Comparison of ENCODE assay signal across 8 mouse cellular contexts in the genomic region with DNA sequence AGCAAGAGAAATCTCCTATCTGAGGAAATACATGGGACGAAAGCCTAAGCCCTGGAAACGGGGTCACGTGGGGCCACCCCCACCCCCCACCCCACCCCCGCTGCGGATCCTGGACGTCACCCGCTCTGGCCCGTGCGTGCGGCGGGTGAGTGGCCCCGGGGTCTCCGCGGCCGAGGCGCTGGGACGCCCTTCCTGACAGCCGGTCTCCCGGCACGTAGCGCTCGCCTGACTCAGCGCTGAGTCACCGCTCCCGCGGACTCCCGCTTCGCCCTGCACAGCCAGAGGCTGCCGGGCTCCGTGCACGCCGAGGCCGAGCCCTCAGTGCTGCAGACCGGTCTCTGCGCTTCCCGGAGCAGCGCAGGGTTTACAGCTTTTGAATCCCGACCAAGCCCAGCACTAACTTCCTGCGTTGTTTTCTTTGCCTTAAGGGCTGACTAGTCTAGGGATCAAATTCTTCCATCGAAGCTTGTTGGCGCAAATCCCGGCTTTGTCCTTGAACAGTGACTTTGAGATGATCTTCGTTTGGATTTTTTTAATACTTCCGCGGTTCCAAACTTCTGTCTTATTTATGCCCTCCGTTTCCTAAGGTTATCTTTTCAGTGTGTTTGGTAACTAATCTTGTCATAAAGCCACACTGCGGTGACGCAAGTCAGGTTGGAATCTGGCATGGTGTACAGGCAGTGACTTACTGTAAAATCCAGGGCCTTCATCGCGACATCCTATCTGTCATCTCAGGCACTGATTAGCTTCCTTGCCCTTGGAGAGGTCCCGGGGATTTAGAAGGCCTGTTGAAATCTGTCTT.
DNase-seq lines count a peak whose midpoint lies in the region; ATAC-seq and TF ChIP-seq lines count a peak whose summit lies in the region.

No protein-coding gene starts in this region.

- H3K9me3 ChIP-seq in hindbrain, embryonic 13.5 days, result no peaks in the 10 kb centered on the region

- peak overlapping the region; percentile 72 for H3K4me2 ChIP-seq in hindbrain, embryonic 13.5 days

- no peaks in the 10 kb centered on the region for H3K79me2 ChIP-seq in macrophage (ENCODE audit: inconsistent target)

- peaks cover 12% of the 10 kb centered on the region for H3K27me3 ChIP-seq in hindbrain, embryonic 13.5 days

- peak; percentile 99 for ATAC-seq in hindbrain, embryonic 13.5 days (ENCODE audit: low FRiP score)

- DNase-seq in ZHBTc4 (ENCODE audit: low read depth, low spot score), result peak; percentile 81
- peak; percentile 84 to 87 for DNase-seq in cerebellum, postnatal 10 days
- peak; percentile 52 to 59 for DNase-seq in frontal cortex, postnatal 36 days (ENCODE audit: low spot score in 2 of 2)
- peak; percentile 65 to 72 for DNase-seq in left cerebral cortex, adult 2 months (ENCODE audit: extremely low spot score in 1 of 2, low spot score in 2 of 2)
- DNase-seq in right cerebral cortex, adult 18-20 months, result peak; percentile 77
- peak; percentile 86 for DNase-seq in yolk sac, embryonic 10.5 days (ENCODE audit: low spot score)

- intact Hi-C loops in left cerebral cortex, adult 2 months (cut with DNase I), result loop anchor here (2.0 kb wide), 1 partner anchor 78 kb away; no protein-coding TSS in a partner anchor

- no peak for TF ChIP-seq CTCF in left cerebral cortex, adult 2 months (IDR thresholded peaks at IDR 0.05)

- no peaks in the 10 kb centered on the region for H3K36me3 ChIP-seq in hindbrain, embryonic 13.5 days
- H3K36me3 ChIP-seq in macrophage (ENCODE audit: inconsistent target), result no peaks in the 10 kb centered on the region

- peaks cover 5% of the 10 kb centered on the region for H3K4me1 ChIP-seq in hindbrain, embryonic 13.5 days (replicated peaks)

- H3K27ac ChIP-seq in hindbrain, embryonic 13.5 days, result peak overlapping the region; percentile 64
- peak overlapping the region; percentile 82 for H3K27ac ChIP-seq in left cerebral cortex, adult 2 months
- peak overlapping the region; percentile 39 for H3K27ac ChIP-seq in macrophage

- peak overlapping the region; percentile 57 for H3K4me3 ChIP-seq in hindbrain, embryonic 13.5 days
- H3K4me3 ChIP-seq in left cerebral cortex, adult 2 months, result peak overlapping the region; percentile 54
- H3K4me3 ChIP-seq in macrophage (ENCODE audit: inconsistent target), result no peak overlapping the region

- 6% methylated on average over 51 of the region's 51 CpGs for WGBS in hindbrain, embryonic 13.5 days
- WGBS in macrophage (ENCODE audit: missing documents), result 14% methylated on average over 40 of the region's 51 CpGs

- peak overlapping the region; percentile 77 for H3K9ac ChIP-seq in hindbrain, embryonic 13.5 days
